Mouse (Mus musculus) heart, postnatal 0 days (tissue): ENCODE data around the gene Jakmip3.

Source experiments
- CTCF ChIP-seq: IDR thresholded peaks from 2 replicates; pipeline ENCODE4 v1.5.1; 2016; ENCODE audit warnings: antibody characterized with exemption, control low read depth, low read depth
- EP300 ChIP-seq: IDR thresholded peaks from 2 replicates; pipeline ENCODE4 v1.6.1; 2016; ENCODE audit warnings: antibody characterized with exemption, low read depth

- TF ChIP-seq CTCF (no peak), EP300 (no peak)
These were observed 37.0 kb downstream of the Jakmip3 start for GRCm38 (mm10) chr7:138977510-138977909.
